Comparison of ENCODE assay signal across 25 mouse cellular contexts in genomic region chr4:117321011-117321410, GRCm38 (mm10).
"Had no signal": no experiment of that assay in that cellular context is flagged by ENCODE, and none has a peak within 500 bp of the region (broad histone marks: within the 10 kb centered on the region; RNA-seq: fewer than 3 reads in every experiment).

No protein-coding gene starts in this region.

- H3K9me3 ChIP-seq: heart, embryonic 13.5 days; heart, embryonic 15.5 days; hindbrain, embryonic 10.5 days; hindbrain, embryonic 12.5 days; intestine, embryonic 15.5 days; limb, embryonic 15.5 days had no signal

- H3K36me3 ChIP-seq: heart, embryonic 13.5 days; heart, embryonic 15.5 days; hindbrain, embryonic 10.5 days; hindbrain, embryonic 12.5 days; intestine, embryonic 15.5 days; limb, embryonic 13.5 days; limb, embryonic 15.5 days had no signal

- H3K4me1 ChIP-seq: heart, embryonic 15.5 days had no signal

- ATAC-seq: hindbrain, embryonic 16.5 days; inflammation-experienced regulatory T-cells, adult 6 months; intestine, embryonic 15.5 days; intestine, postnatal 0 days had no signal

- H3K4me3 ChIP-seq: heart, adult 2 months; heart, embryonic 13.5 days; heart, embryonic 15.5 days; hindbrain, embryonic 10.5 days; hindbrain, embryonic 12.5 days; intestine, embryonic 15.5 days; limb, embryonic 13.5 days; limb, embryonic 15.5 days had no signal

- H3K4me2 ChIP-seq: heart, embryonic 11.5 days; heart, embryonic 13.5 days; heart, embryonic 15.5 days; hindbrain, embryonic 12.5 days; hindbrain, embryonic 14.5 days; intestine, embryonic 15.5 days; limb, embryonic 13.5 days; limb, embryonic 15.5 days had no signal

- DNase-seq: gastrocnemius, postnatal 14 days; gastrocnemius, postnatal 36 days; heart, adult 11 months; heart, adult 2 months; heart, postnatal 4 days; kidney, adult 18-20 months; kidney, adult 8-10 months; kidney, postnatal 10 days; kidney, postnatal 25 days; kidney, postnatal 4 days; layer of hippocampus, adult 9-11 months; layer of hippocampus, postnatal 36 days; left cerebral cortex, postnatal 4 days had no signal

- H3K9ac ChIP-seq: heart, embryonic 13.5 days; heart, embryonic 15.5 days; hindbrain, embryonic 12.5 days; hindbrain, embryonic 14.5 days; intestine, embryonic 15.5 days; limb, embryonic 13.5 days; limb, embryonic 15.5 days had no signal

- H3K27ac ChIP-seq: heart, adult 2 months; heart, embryonic 13.5 days; heart, embryonic 15.5 days; hindbrain, embryonic 10.5 days; hindbrain, embryonic 12.5 days; hindbrain, embryonic 14.5 days; intestine, embryonic 15.5 days; limb, embryonic 13.5 days; limb, embryonic 15.5 days had no signal
